11 mouse cellular contexts compared by ENCODE assay signal in genomic region chr6:94145430-94146205, GRCm38 (mm10).
DNase-seq lines count a peak whose midpoint lies in the region; ATAC-seq and TF ChIP-seq lines count a peak whose summit lies in the region.
"Had no signal": no experiment of that assay in that cellular context is flagged by ENCODE, and none has a peak within 500 bp of the region (broad histone marks: within the 10 kb centered on the region; RNA-seq: fewer than 3 reads in every experiment).

No protein-coding gene starts in this region.

- TF ChIP-seq CTCF in hindbrain, postnatal 0 days (IDR thresholded peaks at IDR 0.05; ENCODE audit: low read depth), result no peak

- 76% methylated on average over 8 of the region's 8 CpGs for WGBS in hindbrain, postnatal 0 days
- WGBS in hindbrain, embryonic 14.5 days, result 79% methylated on average over 8 of the region's 8 CpGs
- WGBS in midbrain, embryonic 10.5 days, result 91% methylated on average over 8 of the region's 8 CpGs

- no peak for ATAC-seq in hindbrain, postnatal 0 days
- ATAC-seq in hindbrain, embryonic 14.5 days (ENCODE audit: low FRiP score), result no peak
- ATAC-seq: intestine, embryonic 15.5 days had no signal

- DNase-seq in hindbrain, postnatal 0 days (ENCODE audit: low spot score), result peak; percentile 23
- DNase-seq in hindbrain, embryonic 14.5 days (ENCODE audit: low spot score), result no peak
- DNase-seq in cerebellum, postnatal 36 days, result peak; percentile 42 to 50
- peak; percentile 75 to 82 for DNase-seq in heart, postnatal 36 days
- peak; percentile 44 for DNase-seq in ovary, postnatal 14 days (ENCODE audit: low spot score)
- DNase-seq in midbrain, embryonic 10.5 days (ENCODE audit: low spot score), result no peak
- DNase-seq in layer of hippocampus, postnatal 10 days (ENCODE audit: low spot score in 2 of 2), result no peak
- no peak for DNase-seq in frontal cortex, adult 2 months (ENCODE audit: extremely low spot score in 1 of 2, low spot score in 1 of 2)
- DNase-seq: liver, embryonic 13.5 days had no signal

- no peak overlapping the region for H3K4me2 ChIP-seq in hindbrain, postnatal 0 days (ENCODE audit: low read depth, low read length)
- H3K4me2 ChIP-seq in hindbrain, embryonic 14.5 days (replicated peaks), result no peak overlapping the region
- H3K4me2 ChIP-seq: intestine, embryonic 15.5 days; liver, embryonic 13.5 days had no signal

- H3K27me3 ChIP-seq in hindbrain, postnatal 0 days (ENCODE audit: insufficient read depth, low read length), result no peaks in the 10 kb centered on the region
- H3K27me3 ChIP-seq in hindbrain, embryonic 14.5 days (ENCODE audit: control insufficient read depth, insufficient read depth, low read length), result no peaks in the 10 kb centered on the region
- no peaks in the 10 kb centered on the region for H3K27me3 ChIP-seq in midbrain, embryonic 10.5 days (ENCODE audit: low read depth, poor library complexity, severe bottlenecking)
- H3K27me3 ChIP-seq: intestine, embryonic 15.5 days; liver, embryonic 13.5 days had no signal

- H3K9ac ChIP-seq in hindbrain, postnatal 0 days (replicated peaks; ENCODE audit: low read length), result no peak overlapping the region
- H3K9ac ChIP-seq in hindbrain, embryonic 14.5 days, result no peak overlapping the region
- H3K9ac ChIP-seq: intestine, embryonic 15.5 days; liver, embryonic 13.5 days had no signal

- intact Hi-C loops in heart, postnatal 36 days (cut with DNase I), result loop anchor here (2.0 kb wide), 2 partner anchors 41 to 81 kb away; no protein-coding TSS in a partner anchor

- H3K27ac ChIP-seq in hindbrain, postnatal 0 days, result no peak overlapping the region
- no peak overlapping the region for H3K27ac ChIP-seq in hindbrain, embryonic 14.5 days
- H3K27ac ChIP-seq in midbrain, embryonic 10.5 days (replicated peaks), result no peak overlapping the region
- H3K27ac ChIP-seq: intestine, embryonic 15.5 days; liver, embryonic 13.5 days had no signal

- no peak overlapping the region for H3K4me3 ChIP-seq in hindbrain, postnatal 0 days (ENCODE audit: low read length)
- H3K4me3 ChIP-seq in hindbrain, embryonic 14.5 days (replicated peaks; ENCODE audit: low read length), result no peak overlapping the region
- H3K4me3 ChIP-seq in midbrain, embryonic 10.5 days, result no peak overlapping the region
- H3K4me3 ChIP-seq: intestine, embryonic 15.5 days; liver, embryonic 13.5 days; myocyte had no signal

- no peaks in the 10 kb centered on the region for H3K4me1 ChIP-seq in hindbrain, postnatal 0 days (ENCODE audit: insufficient read depth, low read length)
- H3K4me1 ChIP-seq in hindbrain, embryonic 14.5 days (replicated peaks; ENCODE audit: control insufficient read depth, insufficient read depth, low read length), result peaks cover 6% of the 10 kb centered on the region; the same call in 1 of the 2 replicates
- peaks cover 36% of the 10 kb centered on the region for H3K4me1 ChIP-seq in midbrain, embryonic 10.5 days
- H3K4me1 ChIP-seq: liver, embryonic 13.5 days had no signal

- no peaks in the 10 kb centered on the region for H3K9me3 ChIP-seq in hindbrain, postnatal 0 days (ENCODE audit: low read length)
- H3K9me3 ChIP-seq in hindbrain, embryonic 14.5 days (ENCODE audit: control insufficient read depth, low read length), result no peaks in the 10 kb centered on the region
- no peaks in the 10 kb centered on the region for H3K9me3 ChIP-seq in midbrain, embryonic 10.5 days (replicated peaks)
- H3K9me3 ChIP-seq: intestine, embryonic 15.5 days; liver, embryonic 13.5 days had no signal

- H3K36me3 ChIP-seq in hindbrain, postnatal 0 days (ENCODE audit: insufficient read depth, low read length), result no peaks in the 10 kb centered on the region
- H3K36me3 ChIP-seq in hindbrain, embryonic 14.5 days (replicated peaks; ENCODE audit: control insufficient read depth, insufficient read depth), result no peaks in the 10 kb centered on the region
- H3K36me3 ChIP-seq in midbrain, embryonic 10.5 days, result no peaks in the 10 kb centered on the region
- H3K36me3 ChIP-seq: intestine, embryonic 15.5 days; liver, embryonic 13.5 days had no signal

Comparison
In these comparisons a context has a peak if more than half of its experiments do, and no peak if none do; other contexts are left out.
1. DNase-seq: peak in hindbrain, postnatal 0 days (single experiment), cerebellum, postnatal 36 days (2 of 2), heart, postnatal 36 days (2 of 2) and ovary, postnatal 14 days (single experiment); none in hindbrain, embryonic 14.5 days (single experiment), midbrain, embryonic 10.5 days (single experiment), layer of hippocampus, postnatal 10 days (0 of 2) and frontal cortex, adult 2 months (0 of 2).